Mouse (Mus musculus): ENCODE measurements around the gene Agrp. TPM values are rescaled to one million over a fixed set of nuclear protein-coding genes. Genes with fewer than 3 reads are reported as not detected.

The Agrp gene
- polyA plus RNA-seq (2017; shearing (Covaris generic)) = 1 to 10 TPM in 1 of 2 experiments, under 1 TPM in 1; 0.44 to 1.4 TPM

DNA sequence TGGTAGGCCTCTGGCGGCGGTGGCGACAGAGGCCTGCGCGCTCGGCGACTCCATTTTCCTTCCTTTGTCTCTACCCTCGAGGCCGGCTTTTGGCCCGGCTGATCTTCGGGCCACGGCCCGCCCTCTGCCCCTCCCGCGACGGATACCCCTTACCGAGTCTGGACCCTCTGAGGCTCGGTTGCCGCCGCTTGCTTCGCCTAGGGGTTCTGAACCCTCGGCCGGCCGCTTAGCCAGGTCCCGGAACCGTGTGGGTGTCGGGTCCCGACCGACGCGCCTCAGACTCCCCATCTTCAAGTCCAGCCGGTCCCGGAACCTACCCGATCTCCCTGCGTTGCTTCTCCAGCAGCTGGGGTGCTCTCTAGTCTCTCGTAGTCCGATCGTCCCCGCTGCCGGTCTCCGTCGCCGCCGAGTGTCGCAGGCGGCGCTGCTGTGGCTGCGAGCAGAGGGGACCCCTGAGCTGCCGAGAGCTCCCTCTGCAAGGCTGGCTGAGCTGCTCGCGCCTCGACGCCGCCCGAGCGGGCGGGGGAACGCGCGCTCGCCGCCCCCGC is at the start of gene Agrp:
Agrp (minus strand) TSS at position 431 of the 548 bp plus-strand sequence.

DNA sequence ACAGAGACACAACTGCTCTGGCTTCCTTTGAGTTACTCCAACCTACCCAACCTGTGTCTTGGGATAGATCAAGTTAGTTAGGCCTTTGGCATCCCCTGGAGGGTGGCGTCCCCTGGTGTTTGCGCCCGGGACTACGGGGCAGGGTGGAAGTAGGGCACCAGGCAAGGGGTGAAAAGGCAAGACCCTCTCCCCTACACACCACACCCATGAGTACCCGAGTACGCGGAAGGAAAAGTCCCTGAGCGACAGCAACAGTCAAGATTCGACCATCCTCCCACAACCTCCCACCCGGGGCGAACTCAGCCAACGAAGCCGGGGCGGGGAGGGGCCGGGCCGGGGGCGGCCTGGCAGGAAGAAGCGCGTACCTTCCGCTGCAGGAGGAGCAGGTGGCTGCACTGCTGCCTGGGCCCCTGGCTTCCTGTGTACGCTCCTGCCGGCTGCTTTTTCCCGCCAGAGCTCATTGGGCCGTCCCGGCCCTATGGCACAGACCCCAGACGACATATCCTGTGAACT is 48.7 kb upstream of the Agrp start, which contains the start of gene Carmil2:
Carmil2 (plus strand) TSS at position 479 of the 513 bp plus-strand sequence.

DNA sequence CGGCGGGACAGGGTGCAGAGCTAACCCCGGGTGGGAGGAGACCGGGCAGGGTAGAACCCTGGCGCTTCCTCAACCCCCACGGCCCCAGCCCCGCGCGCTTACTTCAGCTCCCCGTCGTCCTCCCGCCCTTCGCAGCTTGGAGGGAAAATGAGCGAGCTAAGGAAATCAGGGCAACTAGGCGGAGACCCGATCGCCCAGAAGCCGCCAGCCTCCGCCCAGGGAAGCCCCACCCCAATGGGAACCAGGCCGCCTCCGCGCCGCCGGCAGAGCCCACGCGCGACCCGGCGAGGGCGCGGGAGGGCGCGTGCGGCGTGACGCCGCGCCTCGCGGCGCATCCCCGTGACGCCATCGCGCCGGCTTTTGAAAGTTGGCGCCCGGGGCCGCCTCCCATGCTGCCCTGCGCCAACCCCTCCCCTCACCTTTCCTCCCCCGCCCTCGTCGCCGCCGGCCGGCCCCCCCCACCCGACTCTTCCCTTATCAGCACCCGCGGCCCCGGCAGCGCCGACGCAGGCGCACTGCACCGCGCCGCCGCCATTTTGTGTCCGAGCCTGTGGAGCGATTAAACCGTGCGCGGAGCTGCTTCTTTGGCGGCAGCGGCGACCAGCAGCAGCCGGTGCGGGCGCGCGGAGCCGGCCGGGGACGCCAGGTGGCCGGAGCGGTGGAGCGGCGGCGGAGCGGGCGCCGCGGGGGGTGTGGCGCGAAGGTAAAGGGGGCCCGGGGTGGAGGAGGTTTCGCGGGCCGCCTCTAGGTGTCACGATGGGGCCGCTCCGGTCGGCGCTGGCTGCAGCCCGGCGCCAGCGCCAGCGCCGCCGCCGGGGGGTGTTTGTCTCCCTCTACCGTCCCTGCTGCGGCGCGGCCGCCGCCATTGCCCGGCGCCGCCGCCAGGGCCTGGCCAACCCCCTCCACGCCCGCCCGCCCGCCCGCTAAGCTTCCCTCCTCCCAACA is 903 bp downstream of the Agrp start, which contains the start of gene Ctcf:
Ctcf (plus strand) TSS at position 551 of the 945 bp plus-strand sequence.

GRCm38 (mm10) chr8:105604804-105605381 is 32.3 kb downstream of the Agrp start, which contains the start of gene Ripor1:
TSS of gene Ripor1 (plus strand) at chr8:105605255.

GRCm38 (mm10) chr8:105565952-105566702 is 71.1 kb downstream of the Agrp start, which contains the start of gene Atp6v0d1:
TSS of gene Atp6v0d1 (minus strand) at chr8:105566047.

DNA sequence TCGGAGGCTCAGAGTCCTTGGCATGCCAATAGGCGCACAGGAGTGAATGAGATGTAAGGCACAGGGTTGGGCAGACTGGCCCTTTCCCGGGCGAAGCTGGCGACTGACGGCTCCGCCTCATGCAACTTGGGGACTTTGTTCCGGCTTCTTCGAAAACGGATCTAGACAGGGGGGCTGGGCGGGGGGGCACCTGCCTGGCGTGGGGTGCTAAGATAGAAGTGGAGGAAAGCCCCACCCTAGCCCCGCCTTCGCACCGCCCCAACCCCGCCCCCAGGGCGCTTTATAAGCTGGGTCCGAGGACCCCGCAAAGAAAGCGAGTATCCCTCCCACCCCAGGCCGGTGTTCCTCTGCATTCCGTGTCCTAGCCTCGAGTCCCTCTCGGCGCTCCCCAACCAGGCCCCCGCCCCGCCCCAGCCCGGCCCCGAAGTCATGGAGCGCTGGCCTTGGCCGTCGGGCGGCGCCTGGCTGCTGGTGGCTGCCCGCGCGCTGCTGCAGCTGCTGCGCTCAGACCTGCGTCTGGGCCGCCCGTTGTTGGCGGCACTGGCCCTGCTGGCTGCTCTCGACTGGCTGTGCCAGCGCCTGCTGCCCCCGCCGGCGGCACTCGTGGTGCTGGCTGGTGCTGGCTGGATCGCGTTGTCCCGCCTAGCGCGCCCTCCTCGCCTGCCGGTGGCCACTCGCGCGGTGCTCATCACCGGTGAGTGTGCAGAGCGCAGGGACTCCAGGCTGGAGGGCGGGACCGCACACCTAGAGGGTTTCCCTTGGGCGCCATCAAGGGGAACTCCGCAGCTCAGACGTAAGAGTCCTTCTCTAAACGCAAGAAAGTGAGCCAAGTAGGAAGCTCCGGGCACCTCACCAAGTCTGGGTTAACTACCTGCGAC is 118.5 kb downstream of the Agrp start, which contains the start of gene Hsd11b2:
Hsd11b2 (plus strand) TSS at position 320 of the 878 bp plus-strand sequence.

Other genes with a start within 250 kb of the Agrp start
- 1 to 10 TPM in 1 of 2 experiments, under 1 TPM in 1; 0.65 to 1.3 TPM for gene Kctd19, start 223.9 kb downstream of the Agrp start, polyA plus RNA-seq (2017; shearing (Covaris generic))
- gene Lrrc36, start 223.8 kb downstream of the Agrp start, polyA plus RNA-seq (2017; shearing (Covaris generic)) = under 1 TPM in 1 of 2 experiments, not detected in 1; 0.53 TPM
- gene Tppp3, start 165.9 kb downstream of the Agrp start, polyA plus RNA-seq (2017; shearing (Covaris generic)) = under 1 TPM in 1 of 2 experiments, not detected in 1; 0.64 TPM
- 1 to 10 TPM; 4.3 to 6.1 TPM for gene Zdhhc1, start 140.5 kb downstream of the Agrp start, polyA plus RNA-seq (2017; shearing (Covaris generic))
- gene Hsd11b2, start 118.6 kb downstream of the Agrp start, polyA plus RNA-seq (2017; shearing (Covaris generic)) = not detected
- gene Atp6v0d1, start 71.3 kb downstream of the Agrp start, polyA plus RNA-seq (2017; shearing (Covaris generic)) = 10 to 100 TPM; 38.3 to 39.1 TPM
- 10 to 100 TPM; 16.6 to 18.0 TPM for gene Ripor1, start 32.1 kb downstream of the Agrp start, polyA plus RNA-seq (2017; shearing (Covaris generic))
- 100 to 1,000 TPM; 182 to 192 TPM for gene Ctcf, start 825 bp downstream of the Agrp start, polyA plus RNA-seq (2017; shearing (Covaris generic))
- gene Carmil2, start 48.9 kb upstream of the Agrp start, polyA plus RNA-seq (2017; shearing (Covaris generic)) = 100 to 1,000 TPM; 122 to 131 TPM
- 10 to 100 TPM; 70.3 to 83.0 TPM for gene Acd, start 63.7 kb upstream of the Agrp start, polyA plus RNA-seq (2017; shearing (Covaris generic))
- gene Pard6a, start 63.8 kb upstream of the Agrp start, polyA plus RNA-seq (2017; shearing (Covaris generic)) = 10 to 100 TPM in 1 of 2 experiments, 1 to 10 TPM in 1; 7.6 to 16.7 TPM
- under 1 TPM in 1 of 2 experiments, not detected in 1; 0.23 TPM for gene 4933405L10Rik, start 70.3 kb upstream of the Agrp start, polyA plus RNA-seq (2017; shearing (Covaris generic))
- gene Enkd1, start 70.8 kb upstream of the Agrp start, polyA plus RNA-seq (2017; shearing (Covaris generic)) = 1 to 10 TPM; 3.6 to 4.3 TPM
- gene Gfod2, start 121.3 kb upstream of the Agrp start, polyA plus RNA-seq (2017; shearing (Covaris generic)) = 1 to 10 TPM; 6.5 to 7.5 TPM
- 10 to 100 TPM; 19.4 to 27.8 TPM for gene Ranbp10, start 190.0 kb upstream of the Agrp start, polyA plus RNA-seq (2017; shearing (Covaris generic))
- gene Tsnaxip1, start 190.3 kb upstream of the Agrp start, polyA plus RNA-seq (2017; shearing (Covaris generic)) = 1 to 10 TPM; 1.1 to 1.7 TPM
- 10 to 100 TPM; 15.3 to 15.7 TPM for gene Cenpt, start 215.9 kb upstream of the Agrp start, polyA plus RNA-seq (2017; shearing (Covaris generic))
- gene Thap11, start 217.7 kb upstream of the Agrp start, polyA plus RNA-seq (2017; shearing (Covaris generic)) = 10 to 100 TPM; 30.3 to 37.3 TPM
- 10 to 100 TPM in 1 of 2 experiments, 1 to 10 TPM in 1; 9.7 to 15.3 TPM for gene Nutf2, start 223.2 kb upstream of the Agrp start, polyA plus RNA-seq (2017; shearing (Covaris generic))
- gene Edc4, start 243.5 kb upstream of the Agrp start, polyA plus RNA-seq (2017; shearing (Covaris generic)) = 10 to 100 TPM; 74.6 to 95.9 TPM